Mouse (Mus musculus) urinary bladder, postnatal 0 days (tissue): Measurements from ENCODE around the gene Rassf10. TPM values are rescaled to one million over a fixed set of nuclear protein-coding genes. Genes with fewer than 3 reads are reported as not detected.

Experiments used
- polyA plus RNA-seq: library from polyadenylated mRNA; unstranded; fragments of >200 nt; fragmentation: Nextera tagmentation; extraction: Ambion mirVana; gene quantifications from 2 replicates; pipeline ENCODE4 v1.2.1, GENCODE M21; 2015

Rassf10 gene
- 0.33 and 0.34 TPM in 2 replicates for polyA plus RNA-seq

GRCm38 (mm10) chr7:112953777-112954291 is at the start of gene Rassf10:
Rassf10 (plus strand) TSS chr7:112953962.

